Mouse (Mus musculus): Measurements from ENCODE around the gene Plekha5. TPM values are rescaled to one million over a fixed set of nuclear protein-coding genes. Genes with fewer than 3 reads are reported as not detected.

Gene Plekha5
- polyA plus RNA-seq (2015; fragmentation: Nextera tagmentation; extraction: Ambion mirVana): 38.1 and 40.3 TPM in 2 replicates

DNA sequence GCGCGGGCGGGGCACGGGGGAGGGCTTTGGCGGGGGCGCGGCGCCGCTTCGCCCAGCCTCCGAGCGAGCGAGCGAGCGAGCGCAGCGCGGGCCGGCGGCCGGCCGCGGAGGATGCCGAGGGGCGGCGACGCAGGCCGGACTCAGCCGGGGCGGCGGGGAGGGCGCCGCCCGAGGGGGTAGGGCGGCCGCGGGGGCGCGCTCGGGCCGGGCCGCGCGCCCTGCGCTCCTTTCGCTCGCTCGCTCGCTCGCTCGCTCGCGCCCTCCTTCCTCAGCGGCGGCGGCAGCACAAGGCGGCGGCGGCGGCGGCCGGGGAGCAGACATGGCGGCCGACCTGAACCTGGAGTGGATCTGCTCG is at the start of gene Plekha5:
Gene Plekha5, plus strand, starts transcription at position 209 of the 355 bp plus-strand sequence.
- H3K27ac ChIP-seq (replicated peaks): peak within 1 kb of the TSS; percentile 96
- peaks cover 40% of the 10 kb centered on the region for H3K4me1 ChIP-seq (replicated peaks)
- H3K27me3 ChIP-seq: no peaks in the 10 kb centered on the region
- H3K4me3 ChIP-seq: peak within 1 kb of the TSS; percentile 98
- peak within 1 kb of the TSS; percentile 99 for H3K9ac ChIP-seq
- WGBS: under 1% methylated on average over 39 of the region's 65 CpGs
- peak; percentile 90 for ATAC-seq (ENCODE audit: low FRiP score, low read depth)
- peak within 1 kb of the TSS; percentile 65 for H3K4me2 ChIP-seq
- H3K9me3 ChIP-seq: no peaks in the 10 kb centered on the region
- H3K36me3 ChIP-seq: 0 out of 2 replicates have a peak, but pooled peaks cover under 1% of the 10 kb centered on the region

DNA sequence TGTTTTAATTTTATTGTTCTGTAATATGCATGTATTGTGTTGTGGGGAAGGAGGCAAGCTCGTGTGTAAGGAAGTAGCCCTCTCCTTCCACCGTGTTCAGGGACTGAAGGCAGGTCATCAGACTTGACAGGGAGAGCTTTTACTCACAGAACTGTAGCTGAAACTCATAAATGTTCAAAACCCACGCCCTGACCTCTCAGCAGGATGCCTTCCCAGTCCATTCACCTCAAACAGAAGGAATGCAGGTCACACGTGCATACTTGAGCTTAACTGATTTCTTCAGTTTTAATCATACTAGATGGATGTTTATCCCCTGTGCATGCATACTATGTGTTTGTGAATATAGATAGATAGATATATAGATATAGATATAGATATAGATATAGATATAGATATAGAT is 48.2 kb upstream of the Plekha5 start:
- Histone ChIP-seq H3K4me1 (replicated peaks) (no peaks in the 10 kb centered on the region), H3K27ac (replicated peaks) (no peak overlapping the region), H3K4me3 (no peak overlapping the region), H3K9me3 (no peaks in the 10 kb centered on the region), H3K36me3 (no peaks in the 10 kb centered on the region), H3K27me3 (no peaks in the 10 kb centered on the region), H3K9ac (no peak overlapping the region), H3K4me2 (no peak overlapping the region)
- 40% methylated on average over 4 of the region's 4 CpGs for WGBS
- no peak for ATAC-seq (ENCODE audit: low FRiP score, low read depth)

DNA sequence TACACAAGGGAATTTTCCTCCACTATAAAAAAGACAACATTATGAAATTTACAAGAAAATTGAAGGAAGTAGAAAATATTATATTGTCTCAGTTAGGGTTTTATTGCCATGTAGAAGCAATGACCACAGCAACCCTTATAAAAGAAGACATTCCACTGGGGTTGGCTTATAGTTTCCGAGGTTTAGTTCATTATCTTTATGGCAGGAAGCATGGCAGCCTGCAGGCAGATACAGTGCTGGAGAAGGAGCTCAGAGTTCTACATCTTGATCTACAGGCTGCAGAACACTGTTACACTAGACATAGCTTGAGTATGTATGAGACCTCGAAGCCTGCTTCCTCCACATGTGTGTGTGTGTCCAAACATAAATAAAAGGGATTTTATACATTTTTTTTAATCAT is 43.3 kb upstream of the Plekha5 start:
- no peak for ATAC-seq (ENCODE audit: low FRiP score, low read depth)
- WGBS: 76% methylated on average over 2 of the region's 2 CpGs
- H3K36me3 ChIP-seq: no peaks in the 10 kb centered on the region
- no peak overlapping the region for H3K9ac ChIP-seq
- H3K9me3 ChIP-seq: no peaks in the 10 kb centered on the region
- H3K27ac ChIP-seq (replicated peaks): no peak overlapping the region
- no peak overlapping the region for H3K4me3 ChIP-seq
- no peak overlapping the region for H3K4me2 ChIP-seq
- no peaks in the 10 kb centered on the region for H3K27me3 ChIP-seq
- no peaks in the 10 kb centered on the region for H3K4me1 ChIP-seq (replicated peaks)

DNA sequence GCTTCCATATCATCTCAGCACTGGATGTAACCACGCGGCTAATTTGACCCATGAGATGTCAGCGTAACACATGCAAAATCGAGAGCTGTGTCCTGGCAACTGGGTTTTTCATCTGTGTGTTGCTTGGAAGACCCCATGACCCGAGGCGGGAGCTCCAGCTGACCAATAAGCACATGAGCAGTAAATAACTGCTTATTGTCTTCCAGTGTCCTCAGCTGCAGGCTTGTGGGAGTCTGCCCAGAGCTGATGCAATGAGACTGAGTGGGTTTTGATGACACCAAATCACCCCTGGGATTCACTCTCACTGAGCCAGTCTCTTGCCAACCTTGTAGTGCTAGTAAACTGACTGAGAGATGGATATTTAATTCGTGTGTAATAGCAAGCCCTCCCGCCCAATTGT is 42.7 kb upstream of the Plekha5 start:
- Histone ChIP-seq H3K4me3 (no peak overlapping the region), H3K9me3 (no peaks in the 10 kb centered on the region), H3K9ac (no peak overlapping the region), H3K27me3 (no peaks in the 10 kb centered on the region), H3K4me2 (no peak overlapping the region), H3K4me1 (replicated peaks) (no peaks in the 10 kb centered on the region), H3K36me3 (no peaks in the 10 kb centered on the region), H3K27ac (replicated peaks) (no peak overlapping the region)
- ATAC-seq (ENCODE audit: low FRiP score, low read depth): no peak
- 66% methylated on average over 8 of the region's 8 CpGs for WGBS

DNA sequence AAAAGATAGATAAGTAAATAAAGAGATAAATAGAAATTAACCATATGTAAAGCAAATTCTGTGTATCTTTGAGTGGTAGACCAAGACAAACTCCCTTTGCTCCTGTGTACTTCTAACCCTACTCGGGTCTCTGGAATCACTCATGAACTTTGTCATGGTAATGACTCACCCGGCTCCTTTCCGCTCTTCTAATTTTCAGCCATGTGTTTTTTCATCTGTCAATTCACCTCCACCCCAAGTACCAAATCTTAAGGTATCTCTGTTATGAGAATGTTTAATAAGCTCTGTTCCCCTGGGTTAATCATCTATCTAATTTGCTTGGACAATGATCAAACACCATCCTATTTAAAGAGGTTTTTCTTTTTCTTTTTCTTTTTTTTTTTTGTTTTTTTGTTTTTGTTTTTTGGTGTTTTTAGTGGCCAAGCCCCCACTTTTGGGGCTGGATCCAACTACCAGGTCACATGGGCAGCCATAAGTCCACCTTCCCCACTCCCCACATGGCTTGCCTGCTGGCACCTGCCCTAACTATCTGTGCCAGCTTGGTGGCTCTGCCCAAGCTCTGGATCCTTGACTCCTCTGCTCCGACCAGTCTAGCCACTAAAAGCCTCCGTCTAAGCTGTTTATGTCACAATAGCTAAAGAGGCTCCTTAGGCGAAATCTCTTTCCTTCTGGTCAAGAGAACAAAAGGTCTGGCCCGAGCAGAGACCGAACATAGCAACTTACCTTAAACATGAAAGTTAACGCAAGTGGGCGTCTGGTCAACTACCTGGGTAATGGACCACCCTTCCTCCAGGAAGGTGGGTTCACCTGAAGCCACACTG is 40.1 kb upstream of the Plekha5 start:
- H3K27me3 ChIP-seq: no peaks in the 10 kb centered on the region
- H3K36me3 ChIP-seq: no peaks in the 10 kb centered on the region

DNA sequence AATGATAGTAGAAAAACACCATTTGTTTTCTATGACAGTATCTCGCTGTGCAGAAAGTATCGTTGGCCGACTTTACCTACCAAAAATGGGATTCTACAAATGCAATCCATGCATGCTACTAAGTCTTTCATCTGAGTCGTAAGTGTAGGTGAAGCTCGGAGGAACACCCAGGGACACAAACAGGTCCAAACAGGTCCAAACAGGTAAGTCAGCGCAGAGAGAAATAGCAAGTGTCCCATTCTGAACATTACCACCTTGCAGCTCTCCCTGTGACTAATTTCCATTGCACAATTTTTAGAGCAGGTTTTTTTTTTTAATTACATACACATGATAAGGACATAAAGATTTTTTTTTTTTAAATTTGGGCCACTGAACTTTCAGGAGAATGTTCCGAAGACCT is 27.2 kb upstream of the Plekha5 start:
- no peaks in the 10 kb centered on the region for H3K27me3 ChIP-seq
- no peak overlapping the region for H3K4me3 ChIP-seq
- no peaks in the 10 kb centered on the region for H3K4me1 ChIP-seq (replicated peaks)
- H3K9ac ChIP-seq: no peak overlapping the region
- no peaks in the 10 kb centered on the region for H3K9me3 ChIP-seq
- no peak for ATAC-seq (ENCODE audit: low FRiP score, low read depth)
- WGBS: 96% methylated on average over 7 of the region's 7 CpGs
- H3K27ac ChIP-seq (replicated peaks): no peak overlapping the region
- no peaks in the 10 kb centered on the region for H3K36me3 ChIP-seq
- H3K4me2 ChIP-seq: no peak overlapping the region

More for the DNA sequence above, 40.1 kb upstream of the Plekha5 start:
- Histone ChIP-seq H3K27ac (replicated peaks) (no peak overlapping the region), H3K9ac (no peak overlapping the region), H3K4me1 (replicated peaks) (no peaks in the 10 kb centered on the region), H3K4me3 (no peak overlapping the region), H3K4me2 (no peak overlapping the region), H3K9me3 (no peaks in the 10 kb centered on the region)
- ATAC-seq (ENCODE audit: low FRiP score, low read depth): no peak
- 91% methylated on average over 10 of the region's 10 CpGs for WGBS

DNA sequence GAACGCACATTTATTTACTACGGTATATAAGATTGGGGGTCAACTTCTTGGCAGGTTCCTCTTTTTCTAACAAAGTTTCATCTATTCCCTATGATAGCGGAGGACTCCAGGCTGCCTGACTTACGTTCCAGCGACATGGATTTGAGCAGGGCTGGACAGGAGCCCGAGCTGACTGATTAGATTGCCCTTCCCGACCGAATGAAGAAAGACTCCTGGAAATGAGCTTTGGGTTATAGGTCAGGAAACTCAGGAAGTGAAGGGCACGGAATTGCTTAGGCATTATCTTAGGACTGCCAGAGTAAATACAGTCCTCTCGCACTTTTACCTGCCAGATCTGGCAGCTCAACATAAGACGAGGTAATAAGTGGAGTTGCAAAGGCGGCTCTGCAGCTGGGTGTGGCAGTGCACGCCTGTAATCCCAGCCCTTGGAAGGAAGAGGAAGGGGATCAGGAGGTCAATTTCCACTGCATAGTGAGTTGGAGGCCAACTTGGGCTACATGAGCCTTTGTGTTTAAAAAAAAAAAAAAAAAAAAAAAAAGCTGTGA is 21.0 kb upstream of the Plekha5 start:
- no peak overlapping the region for H3K9ac ChIP-seq
- WGBS: 90% methylated on average over 13 of the region's 13 CpGs
- no peak overlapping the region for H3K4me2 ChIP-seq
- no peak for ATAC-seq (ENCODE audit: low FRiP score, low read depth)
- no peaks in the 10 kb centered on the region for H3K27me3 ChIP-seq
- H3K4me3 ChIP-seq: no peak overlapping the region
- no peaks in the 10 kb centered on the region for H3K4me1 ChIP-seq (replicated peaks)
- no peak overlapping the region for H3K27ac ChIP-seq (replicated peaks)
- H3K9me3 ChIP-seq: no peaks in the 10 kb centered on the region
- no peaks in the 10 kb centered on the region for H3K36me3 ChIP-seq

DNA sequence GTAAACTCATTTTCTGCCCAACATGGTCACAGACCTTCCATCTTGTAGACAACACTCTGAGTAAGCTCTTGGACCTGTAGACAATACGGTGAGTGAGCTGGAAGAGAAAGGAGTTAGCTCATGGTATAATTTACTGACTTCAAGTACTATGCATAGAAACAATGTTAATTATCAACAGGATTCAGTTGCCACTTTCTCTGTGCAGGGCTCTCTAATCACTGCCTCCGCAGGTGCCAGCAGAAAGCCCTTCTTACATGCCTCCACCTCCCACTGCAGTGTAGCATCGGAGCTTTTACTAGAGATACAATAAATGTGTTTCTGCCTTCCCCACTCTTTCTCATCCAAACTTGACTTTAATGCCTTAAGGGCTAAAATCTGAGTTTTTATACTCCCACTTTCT is 11.9 kb upstream of the Plekha5 start:
- no peak overlapping the region for H3K4me3 ChIP-seq
- 61% methylated on average over 3 of the region's 3 CpGs for WGBS
- no peak for ATAC-seq (ENCODE audit: low FRiP score, low read depth)
- no peak overlapping the region for H3K27ac ChIP-seq (replicated peaks)
- H3K9me3 ChIP-seq: no peaks in the 10 kb centered on the region
- no peak overlapping the region for H3K9ac ChIP-seq
- no peak overlapping the region for H3K4me2 ChIP-seq
- H3K27me3 ChIP-seq: no peaks in the 10 kb centered on the region
- no peaks in the 10 kb centered on the region for H3K4me1 ChIP-seq (replicated peaks)
- H3K36me3 ChIP-seq: no peaks in the 10 kb centered on the region

DNA sequence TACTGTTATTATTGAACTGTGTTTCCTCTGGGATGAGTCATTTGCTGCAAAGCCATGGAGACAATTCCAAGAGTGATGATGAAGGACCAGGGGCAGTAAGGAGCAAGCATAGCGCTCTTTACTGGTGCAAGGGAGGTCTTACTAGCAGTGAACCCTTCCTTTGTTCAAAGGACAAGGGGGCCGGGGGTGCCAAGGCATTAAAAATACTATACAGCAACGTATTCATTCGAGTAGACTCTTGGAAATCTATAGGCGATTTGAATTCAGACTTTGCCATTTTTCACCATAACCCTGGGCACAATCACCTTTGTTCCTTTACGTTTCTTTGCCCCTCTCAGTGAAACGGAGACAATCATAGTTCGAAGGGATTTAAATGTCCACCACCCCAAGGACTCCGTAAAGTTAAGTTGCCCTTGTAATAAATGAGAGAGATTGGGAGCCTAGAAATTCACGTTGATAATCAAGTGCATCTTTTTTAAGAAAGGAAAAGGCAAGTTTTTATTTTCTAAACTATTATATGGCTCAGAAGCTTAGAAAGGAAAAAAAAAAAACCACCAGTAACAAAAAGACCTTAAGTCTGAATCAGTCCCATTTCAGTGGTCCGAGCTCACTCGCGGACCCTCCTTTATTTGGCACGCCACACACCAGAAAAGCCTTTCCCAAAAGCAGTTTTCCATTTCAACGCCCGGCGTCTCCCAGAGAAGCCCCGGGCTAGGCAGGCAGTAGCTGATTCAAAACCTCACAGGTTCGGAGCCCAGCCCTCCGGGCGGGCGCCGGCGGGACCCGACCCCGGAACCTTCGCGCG is 611 bp upstream of the Plekha5 start:
- Histone ChIP-seq H3K9ac (peak overlapping the region; percentile 99), H3K4me3 (peak overlapping the region; percentile 98), H3K4me1 (replicated peaks) (peaks cover 34% of the 10 kb centered on the region), H3K9me3 (no peaks in the 10 kb centered on the region), H3K27me3 (no peaks in the 10 kb centered on the region), H3K36me3 (no peaks in the 10 kb centered on the region), H3K27ac (replicated peaks) (peak overlapping the region; percentile 96), H3K4me2 (peak overlapping the region; percentile 65)
- 7% methylated on average over 28 of the region's 29 CpGs for WGBS
- ATAC-seq (ENCODE audit: low FRiP score, low read depth): no peak

DNA sequence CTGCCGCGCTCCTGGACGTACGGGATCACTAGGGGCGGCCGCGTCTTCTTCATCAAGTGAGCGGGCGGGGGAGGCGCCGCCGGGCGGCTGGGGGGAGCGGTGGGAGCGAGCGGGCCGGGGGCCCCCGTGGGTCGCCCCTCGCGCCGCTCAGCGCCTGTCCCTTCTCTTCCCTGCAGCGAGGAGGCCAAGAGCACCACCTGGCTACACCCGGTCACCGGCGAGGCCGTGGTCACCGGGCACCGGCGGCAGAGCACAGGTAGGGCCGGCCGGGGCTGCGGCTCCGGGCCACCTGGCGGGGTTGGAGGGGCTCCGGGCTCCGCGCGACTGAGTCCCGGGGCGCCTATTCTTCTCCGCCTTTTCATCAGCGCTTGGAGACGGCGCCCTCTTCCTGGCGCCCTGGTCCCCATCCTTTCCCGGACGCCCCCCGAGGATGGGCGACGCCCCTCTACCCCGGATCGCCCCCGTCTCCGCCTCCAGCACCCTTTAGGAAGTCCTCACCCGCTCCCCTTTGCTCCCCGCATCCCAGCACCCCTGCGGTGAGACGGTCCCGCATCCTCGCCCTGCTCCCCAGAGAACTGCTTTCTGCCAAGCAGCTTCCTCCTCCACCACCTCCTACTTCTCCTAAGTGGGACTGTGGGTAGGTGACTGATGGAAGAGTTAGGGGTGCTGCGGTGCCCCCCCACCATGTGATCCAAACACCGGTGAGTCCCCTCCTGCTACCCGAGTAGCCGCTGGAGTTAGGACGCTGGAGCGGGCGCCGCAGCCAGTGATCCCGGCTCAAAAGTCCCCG is 542 bp downstream of the Plekha5 start:
- H3K4me1 ChIP-seq (replicated peaks): peaks cover 41% of the 10 kb centered on the region
- WGBS: under 1% methylated on average over 46 of the region's 72 CpGs

DNA sequence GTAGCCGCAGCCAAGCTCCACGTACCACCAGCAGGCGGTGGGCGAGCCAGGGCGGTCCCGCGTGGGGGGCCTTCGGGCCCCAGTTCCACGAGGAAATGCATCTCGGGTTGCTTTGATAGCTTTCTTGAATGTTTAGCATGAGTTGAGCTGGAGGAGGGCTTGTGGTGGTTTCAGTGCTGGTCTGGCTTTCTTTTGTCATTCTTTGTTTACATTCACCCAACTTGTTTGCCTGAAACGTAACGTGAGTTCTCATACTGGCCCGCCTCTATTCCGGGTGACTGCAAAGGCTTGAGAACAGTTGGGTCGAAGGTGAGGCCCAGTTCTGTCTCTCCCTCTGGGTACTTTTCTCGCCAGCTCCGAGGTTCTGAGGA is 1.1 kb downstream of the Plekha5 start:
- peak overlapping the region; percentile 65 for H3K4me2 ChIP-seq
- H3K27ac ChIP-seq (replicated peaks): peak overlapping the region; percentile 96
- no peaks in the 10 kb centered on the region for H3K9me3 ChIP-seq
- under 1% methylated on average over 17 of the region's 17 CpGs for WGBS
- H3K36me3 ChIP-seq: 0 out of 2 replicates have a peak, but pooled peaks cover 2% of the 10 kb centered on the region
- peaks cover 41% of the 10 kb centered on the region for H3K4me1 ChIP-seq (replicated peaks)
- ATAC-seq (ENCODE audit: low FRiP score, low read depth): 0 out of 2 replicates have a peak, but pooled peaks have one; percentile 4
- peak overlapping the region; percentile 98 for H3K4me3 ChIP-seq
- peak overlapping the region; percentile 99 for H3K9ac ChIP-seq
- H3K27me3 ChIP-seq: no peaks in the 10 kb centered on the region

More for the DNA sequence above, 542 bp downstream of the Plekha5 start:
- Histone ChIP-seq H3K9ac (peak overlapping the region; percentile 99), H3K27ac (replicated peaks) (peak overlapping the region; percentile 96), H3K36me3 (0 out of 2 replicates have a peak, but pooled peaks cover 2% of the 10 kb centered on the region), H3K27me3 (no peaks in the 10 kb centered on the region), H3K9me3 (no peaks in the 10 kb centered on the region), H3K4me2 (peak overlapping the region; percentile 65), H3K4me3 (peak overlapping the region; percentile 98)
- peak; percentile 79 for ATAC-seq (ENCODE audit: low FRiP score, low read depth)
